Mouse (Mus musculus): ENCODE results near the gene Sik3.

GRCm38 (mm10) chr9:46029534-46029933 is 16.9 kb downstream of the Sik3 start:
- no peak for TF ChIP-seq CTCF (IDR thresholded peaks at IDR 0.05; ENCODE audit: extremely low read depth, insufficient read depth, insufficient read length, insufficient replicate concordance)
- no peak for TF ChIP-seq POLR2A (IDR thresholded peaks at IDR 0.05; ENCODE audit: low read depth, low read length)

All from spleen, adult 2 months (tissue).